Mouse (Mus musculus) limb, embryonic 12.5 days (tissue): ENCODE measurements around the gene Crtap. TPM values are rescaled to one million over a fixed set of nuclear protein-coding genes. Genes with fewer than 3 reads are reported as not detected.

ENCODE experiments used
- ATAC-seq: fragments of 200-750 bp; cut with Nextera tagmentation; 2 replicates; pipeline ENCODE4 v1.8.0; 2017; ENCODE audit warnings: low read depth, moderate TSS enrichment; ENCODE audit not compliant: insufficient number of reproducible peaks, insufficient read depth, low FRiP score, low TSS enrichment
- H3K27ac ChIP-seq: fragments of 300-500 bp; sonication (generic); 2 replicates; pipeline ENCODE4 v1.5.1; 2016; ENCODE audit warnings: mild to moderate bottlenecking, moderate library complexity
- H3K27me3 ChIP-seq: fragments of 300-500 bp; sonication (generic); 2 replicates; pipeline ENCODE4 v1.6.1; 2016; ENCODE audit warnings: mild to moderate bottlenecking, moderate library complexity
- H3K36me3 ChIP-seq: fragments of 300-500 bp; sonication (generic); 2 replicates; pipeline ENCODE4 v1.6.1; 2016; ENCODE audit warnings: mild to moderate bottlenecking, moderate library complexity
- H3K4me1 ChIP-seq: fragments of 300-500 bp; sonication (generic); replicated peaks from 2 replicates; pipeline ENCODE4 v1.6.1; 2016
- H3K4me2 ChIP-seq: fragments of 300-500 bp; sonication (generic); 2 replicates; pipeline ENCODE4 v1.6.1; 2016; ENCODE audit warnings: mild to moderate bottlenecking, moderate library complexity
- H3K4me3 ChIP-seq: fragments of 300-500 bp; sonication (generic); replicated peaks from 2 replicates; pipeline ENCODE4 v1.5.1; 2016; ENCODE audit warnings: mild to moderate bottlenecking
- H3K9ac ChIP-seq: fragments of 300-500 bp; sonication (generic); replicated peaks from 2 replicates; pipeline ENCODE4 v1.6.1; 2016; ENCODE audit warnings: mild to moderate bottlenecking, moderate library complexity
- H3K9me3 ChIP-seq: fragments of 300-500 bp; sonication (generic); 2 replicates; pipeline ENCODE4 v1.6.1; 2016; ENCODE audit warnings: mild to moderate bottlenecking, moderate library complexity
- WGBS: fragments of 180-500 bp; shearing (Covaris S2); methylation state at CpG from one replicate; pipeline ENCODE4 v1.1.7; 2016; 5-methylcytosine and 5-hydroxymethylcytosine counted together
- polyA plus RNA-seq: library from polyadenylated mRNA; unstranded; fragments of >200 nt; fragmentation: Nextera tagmentation; extraction: Ambion mirVana; gene quantifications from 2 replicates; pipeline ENCODE4 v1.2.1, GENCODE M21; 2016

Crtap gene
- polyA plus RNA-seq = 89.0 and 92.9 TPM in 2 replicates

DNA sequence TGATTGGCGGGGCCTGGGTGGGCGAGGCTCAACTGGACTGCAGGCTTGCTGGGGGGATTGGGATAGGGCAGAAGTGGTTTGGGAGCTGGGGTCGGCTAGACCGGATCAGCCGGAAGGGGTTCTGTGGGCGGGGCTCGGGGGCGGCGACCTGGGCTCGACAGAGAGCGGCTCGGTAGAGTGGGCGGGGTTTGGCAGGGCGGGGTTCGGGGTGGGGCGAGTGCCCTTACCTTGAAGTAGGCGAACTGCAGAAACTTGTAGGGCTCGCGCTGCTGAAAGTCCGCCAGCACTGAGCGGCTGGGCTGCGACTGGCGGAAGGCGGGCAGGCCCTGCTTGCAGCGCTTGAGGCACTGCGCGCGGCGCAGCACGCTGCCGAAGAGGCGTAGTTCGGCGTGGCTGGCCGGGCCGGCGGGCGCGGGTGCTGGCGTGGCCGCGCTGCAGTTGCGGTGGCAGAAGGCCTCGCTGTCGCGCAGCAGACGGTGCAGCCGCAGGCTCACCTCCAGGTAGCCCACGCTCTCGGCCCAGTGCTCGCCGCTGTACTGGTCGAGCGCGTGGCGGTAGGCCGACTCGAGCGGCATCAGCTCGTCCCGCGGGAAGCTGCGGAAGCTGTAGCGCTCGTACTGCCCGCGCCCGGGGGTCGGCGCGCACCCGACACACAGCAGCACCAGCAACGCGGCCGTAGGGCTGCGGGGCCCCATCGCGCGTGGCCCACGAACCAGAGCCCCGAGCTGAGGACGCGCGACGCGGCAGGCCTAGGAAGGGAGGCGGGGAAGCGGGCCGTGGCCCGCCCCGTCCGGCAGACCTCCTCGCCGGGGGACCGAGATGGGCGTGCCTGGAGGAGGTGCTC lies at the start of gene Crtap:
TSS of gene Crtap (minus strand) at position 771 of the 844 bp plus-strand sequence.
- WGBS = 1% methylated on average over 94 of the region's 96 CpGs
- Histone ChIP-seq H3K9ac (peak within 1 kb of the TSS; percentile 83), H3K4me3 (peak within 1 kb of the TSS; percentile 85), H3K27me3 (no peaks in the 10 kb centered on the region), H3K9me3 (no peaks in the 10 kb centered on the region), H3K4me1 (peaks cover 17% of the 10 kb centered on the region), H3K4me2 (peak within 1 kb of the TSS; percentile 77), H3K36me3 (peaks cover 14% of the 10 kb centered on the region; the same call in 1 of the 2 replicates), H3K27ac (peak within 1 kb of the TSS; percentile 94)
- ATAC-seq = peak; percentile 82

DNA sequence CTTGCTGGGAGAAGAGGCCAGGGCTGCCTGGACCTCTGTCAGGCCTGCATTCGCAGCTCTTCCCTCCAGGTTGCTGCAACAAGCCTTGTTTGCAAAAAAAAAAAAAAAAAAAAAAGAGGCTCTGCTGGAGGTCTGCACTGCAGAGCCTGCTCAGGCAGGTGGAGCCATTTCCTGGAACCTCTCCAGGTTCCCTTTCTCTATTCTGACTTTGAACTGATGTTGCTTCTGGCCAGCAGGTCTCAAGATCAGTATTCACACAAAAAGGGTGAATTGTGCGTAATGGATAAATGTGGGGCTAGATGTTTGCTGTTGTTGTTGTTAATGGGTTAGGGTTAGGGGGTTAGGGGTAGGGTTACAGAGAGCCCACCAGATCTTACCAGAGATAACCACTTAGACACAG lies 45.2 kb upstream of the Crtap start:
- no peak overlapping the region for H3K27ac ChIP-seq
- no peaks in the 10 kb centered on the region for H3K4me1 ChIP-seq
- WGBS = 76% methylated on average over 2 of the region's 2 CpGs
- peaks cover 33% of the 10 kb centered on the region for H3K36me3 ChIP-seq
- H3K9ac ChIP-seq = no peak overlapping the region
- no peaks in the 10 kb centered on the region for H3K27me3 ChIP-seq
- ATAC-seq = no peak
- H3K4me2 ChIP-seq = no peak overlapping the region
- H3K4me3 ChIP-seq = no peak overlapping the region
- H3K9me3 ChIP-seq = no peaks in the 10 kb centered on the region

GRCm38 (mm10) chr9:114428103-114428834 lies 37.8 kb upstream of the Crtap start:
- H3K36me3 ChIP-seq = peaks cover 53% of the 10 kb centered on the region
- no peak for ATAC-seq
- H3K9ac ChIP-seq = no peak overlapping the region
- H3K9me3 ChIP-seq = peaks cover 8% of the 10 kb centered on the region
- WGBS = 86% methylated on average over 12 of the region's 12 CpGs
- H3K27ac ChIP-seq = no peak overlapping the region
- H3K4me2 ChIP-seq = no peak overlapping the region
- H3K4me1 ChIP-seq = no peaks in the 10 kb centered on the region
- no peaks in the 10 kb centered on the region for H3K27me3 ChIP-seq
- no peak overlapping the region for H3K4me3 ChIP-seq

DNA sequence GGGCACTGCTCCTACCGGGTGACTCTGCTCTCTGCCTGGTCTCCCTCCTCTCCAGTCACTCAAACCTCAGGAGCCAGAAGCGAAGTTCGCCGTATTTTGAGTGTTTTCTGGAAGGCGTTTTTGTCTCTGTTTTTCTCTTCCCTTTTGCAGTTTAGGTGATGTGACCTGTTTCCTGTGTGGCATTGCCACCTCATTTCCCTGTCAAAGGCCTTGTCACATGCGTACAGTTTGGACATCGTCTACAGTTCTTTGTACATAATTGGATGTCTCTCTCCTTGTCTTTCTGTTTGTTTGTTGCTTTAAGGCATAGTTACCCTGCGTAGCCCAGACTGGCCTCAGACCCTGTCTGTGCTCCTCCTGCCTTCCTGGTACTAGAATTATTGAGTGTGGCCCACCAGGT lies 37.0 kb upstream of the Crtap start:
- Histone ChIP-seq H3K27ac (no peak overlapping the region), H3K4me2 (no peak overlapping the region), H3K9me3 (peaks cover 8% of the 10 kb centered on the region), H3K4me1 (no peaks in the 10 kb centered on the region), H3K4me3 (no peak overlapping the region), H3K9ac (no peak overlapping the region), H3K36me3 (peaks cover 56% of the 10 kb centered on the region), H3K27me3 (no peaks in the 10 kb centered on the region)
- no peak for ATAC-seq
- WGBS = 92% methylated on average over 8 of the region's 8 CpGs

GRCm38 (mm10) chr9:114426201-114426600 lies 35.7 kb upstream of the Crtap start:
- Histone ChIP-seq H3K4me3 (no peak overlapping the region), H3K4me2 (no peak overlapping the region), H3K9me3 (peaks cover 8% of the 10 kb centered on the region), H3K4me1 (no peaks in the 10 kb centered on the region), H3K36me3 (peaks cover 56% of the 10 kb centered on the region), H3K27ac (no peak overlapping the region), H3K27me3 (no peaks in the 10 kb centered on the region), H3K9ac (no peak overlapping the region)
- ATAC-seq = no peak
- 93% methylated on average over 5 of the region's 5 CpGs for WGBS

- Histone ChIP-seq H3K9ac (no peak overlapping the region), H3K4me2 (no peak overlapping the region), H3K36me3 (peaks cover 53% of the 10 kb centered on the region), H3K4me1 (no peaks in the 10 kb centered on the region), H3K27me3 (no peaks in the 10 kb centered on the region), H3K27ac (no peak overlapping the region), H3K4me3 (no peak overlapping the region), H3K9me3 (peaks cover 8% of the 10 kb centered on the region)
- no peak for ATAC-seq
- WGBS = 97% methylated on average over 5 of the region's 5 CpGs
Measured at GRCm38 (mm10) chr9:114425576-114425975, 35.1 kb upstream of the Crtap start.

GRCm38 (mm10) chr9:114421797-114422196 lies 31.3 kb upstream of the Crtap start:
- ATAC-seq = no peak
- peaks cover 8% of the 10 kb centered on the region for H3K9me3 ChIP-seq
- no peak overlapping the region for H3K4me2 ChIP-seq
- H3K36me3 ChIP-seq = peaks cover 47% of the 10 kb centered on the region
- no peak overlapping the region for H3K27ac ChIP-seq
- H3K9ac ChIP-seq = no peak overlapping the region
- 94% methylated on average over 7 of the region's 7 CpGs for WGBS
- no peak overlapping the region for H3K4me3 ChIP-seq
- no peaks in the 10 kb centered on the region for H3K27me3 ChIP-seq
- no peaks in the 10 kb centered on the region for H3K4me1 ChIP-seq

DNA sequence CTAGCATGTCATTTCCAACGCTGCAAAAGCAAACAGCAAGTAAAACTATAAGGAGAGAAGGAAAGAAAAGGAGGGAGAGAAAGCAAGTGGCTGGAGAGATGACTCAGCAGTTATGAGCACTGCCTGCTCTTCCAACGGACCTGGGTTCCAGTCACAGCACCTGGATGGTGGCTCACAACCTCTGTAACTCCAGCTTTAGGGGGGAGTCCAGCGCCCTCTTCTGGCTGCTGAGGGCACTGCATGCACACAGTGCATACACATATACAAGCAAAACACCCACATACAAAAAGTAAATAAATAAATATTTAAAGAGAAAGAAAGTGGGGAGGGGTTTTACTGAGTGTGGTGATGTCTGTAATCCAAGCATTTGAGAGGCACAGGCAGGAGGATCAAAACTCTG lies 30.6 kb upstream of the Crtap start:
- no peaks in the 10 kb centered on the region for H3K4me1 ChIP-seq
- no peak overlapping the region for H3K9ac ChIP-seq
- no peak overlapping the region for H3K27ac ChIP-seq
- WGBS = 66% methylated on average over 3 of the region's 3 CpGs
- no peak for ATAC-seq
- H3K27me3 ChIP-seq = no peaks in the 10 kb centered on the region
- peaks cover 8% of the 10 kb centered on the region for H3K9me3 ChIP-seq
- H3K4me3 ChIP-seq = no peak overlapping the region
- no peak overlapping the region for H3K4me2 ChIP-seq
- peaks cover 43% of the 10 kb centered on the region for H3K36me3 ChIP-seq

DNA sequence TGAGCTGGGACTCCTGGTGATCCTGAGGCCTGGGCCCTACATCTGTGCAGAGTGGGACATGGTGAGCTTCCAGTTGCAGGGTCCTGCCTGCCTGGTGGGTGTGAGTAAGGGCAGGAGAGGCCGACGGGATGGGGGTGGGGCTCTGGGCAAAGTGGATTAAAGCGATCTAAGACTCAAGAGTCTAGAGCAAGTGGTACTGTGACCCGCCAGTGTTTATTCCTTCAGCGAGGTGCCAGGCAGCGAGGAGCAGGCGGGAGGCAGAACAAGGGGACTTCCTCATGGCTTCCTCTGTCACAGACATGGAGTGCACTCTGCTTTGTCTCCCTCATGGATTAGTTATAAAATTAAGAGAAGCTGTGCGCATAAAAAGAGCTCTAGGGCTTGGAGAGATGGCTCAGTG lies 30.0 kb upstream of the Crtap start:
- H3K27ac ChIP-seq = no peak overlapping the region
- H3K36me3 ChIP-seq = peaks cover 37% of the 10 kb centered on the region
- H3K4me3 ChIP-seq = no peak overlapping the region
- 82% methylated on average over 8 of the region's 8 CpGs for WGBS
- no peaks in the 10 kb centered on the region for H3K4me1 ChIP-seq
- no peak for ATAC-seq
- no peak overlapping the region for H3K9ac ChIP-seq
- H3K27me3 ChIP-seq = no peaks in the 10 kb centered on the region
- H3K4me2 ChIP-seq = no peak overlapping the region
- H3K9me3 ChIP-seq = peaks cover 3% of the 10 kb centered on the region

DNA sequence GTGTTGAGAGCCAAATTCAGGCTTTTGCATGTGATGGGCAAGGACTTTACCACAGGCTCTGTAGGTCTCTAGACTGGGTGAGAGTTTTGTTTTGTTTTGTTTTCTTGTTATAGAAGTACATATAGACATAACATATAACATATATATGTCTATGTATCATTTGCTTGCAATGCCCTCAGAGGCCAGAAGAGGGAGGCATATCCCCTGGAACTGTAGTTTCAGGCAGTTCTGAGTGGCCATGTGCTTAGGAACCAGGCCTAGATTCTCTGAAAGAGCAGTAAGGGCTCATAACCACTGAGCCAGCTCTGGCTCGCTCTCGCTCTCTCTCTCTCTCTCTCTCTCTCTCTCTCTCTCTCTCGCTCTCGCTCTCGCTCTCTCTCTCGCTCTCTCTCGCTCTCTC lies 27.7 kb upstream of the Crtap start:
- Histone ChIP-seq H3K27me3 (no peaks in the 10 kb centered on the region), H3K36me3 (peaks cover 23% of the 10 kb centered on the region), H3K4me2 (no peak overlapping the region), H3K9ac (no peak overlapping the region), H3K4me3 (no peak overlapping the region), H3K4me1 (no peaks in the 10 kb centered on the region), H3K27ac (no peak overlapping the region), H3K9me3 (no peaks in the 10 kb centered on the region)
- 61% methylated on average over 7 of the region's 7 CpGs for WGBS
- no peak for ATAC-seq

GRCm38 (mm10) chr9:114416646-114417517 lies 26.4 kb upstream of the Crtap start:
- Histone ChIP-seq H3K9ac (no peak overlapping the region), H3K27ac (no peak overlapping the region), H3K4me2 (no peak overlapping the region), H3K4me1 (no peaks in the 10 kb centered on the region), H3K9me3 (peaks cover 2% of the 10 kb centered on the region; the same call in 1 of the 2 replicates), H3K27me3 (no peaks in the 10 kb centered on the region), H3K36me3 (peaks cover 27% of the 10 kb centered on the region), H3K4me3 (no peak overlapping the region)
- no peak for ATAC-seq
- 91% methylated on average over 21 of the region's 21 CpGs for WGBS
